Mouse (Mus musculus): ENCODE results near the gene Nat14.

The Nat14 gene

GRCm38 (mm10) chr7:4920976-4921823, 628 bp upstream of the Nat14 start:
- no peak for DNase-seq

GRCm38 (mm10) chr7:4922508-4922907, 680 bp downstream of the Nat14 start:
- peak; percentile 59 to 71 for DNase-seq

- DNase-seq, result no peak
Measured at GRCm38 (mm10) chr7:4922931-4923565, 1.2 kb downstream of the Nat14 start.

GRCm38 (mm10) chr7:4923586-4924364, 1.9 kb downstream of the Nat14 start:
- DNase-seq, result peak in 1 of 2 experiments; percentile 52

GRCm38 (mm10) chr7:4924483-4924882, 2.7 kb downstream of the Nat14 start:
- no peak for DNase-seq

GRCm38 (mm10) chr7:4924891-4925301, 3.1 kb downstream of the Nat14 start:
- DNase-seq, result peak in 1 of 2 experiments; percentile 51

GRCm38 (mm10) chr7:4925441-4926381, 3.9 kb downstream of the Nat14 start, which contains the start of gene Ssc5d:
Gene Ssc5d (plus strand): TSS chr7:4925785.
- peak; percentile 26 to 40 for DNase-seq

- no peak for DNase-seq
Measured at GRCm38 (mm10) chr7:4926849-4927248, 5.0 kb downstream of the Nat14 start.

- DNase-seq, result no peak
Measured at GRCm38 (mm10) chr7:4927711-4928110, 5.9 kb downstream of the Nat14 start.

GRCm38 (mm10) chr7:4928323-4928722, 6.5 kb downstream of the Nat14 start:
- DNase-seq, result no peak

GRCm38 (mm10) chr7:4933103-4933502, 11.3 kb downstream of the Nat14 start:
- no peak for DNase-seq

GRCm38 (mm10) chr7:4934160-4934914, 12.5 kb downstream of the Nat14 start:
- DNase-seq, result no peak

- DNase-seq, result no peak
Measured at GRCm38 (mm10) chr7:4936832-4937231, 15.0 kb downstream of the Nat14 start.

GRCm38 (mm10) chr7:4937392-4937791, 15.6 kb downstream of the Nat14 start:
- DNase-seq, result no peak

GRCm38 (mm10) chr7:4938456-4938855, 16.6 kb downstream of the Nat14 start:
- peak; percentile 71 to 73 for DNase-seq

- DNase-seq, result peak; percentile 83 to 86
Measured at GRCm38 (mm10) chr7:4940068-4940479, 18.2 kb downstream of the Nat14 start.

- DNase-seq, result no peak
Measured at GRCm38 (mm10) chr7:4942673-4943072, 20.8 kb downstream of the Nat14 start.

GRCm38 (mm10) chr7:4943223-4943815, 21.5 kb downstream of the Nat14 start:
- DNase-seq, result peak; percentile 94 to 96

- DNase-seq, result peak; percentile 37 to 38
Measured at GRCm38 (mm10) chr7:4947855-4948254, 26.0 kb downstream of the Nat14 start.

GRCm38 (mm10) chr7:4948386-4948785, 26.6 kb downstream of the Nat14 start:
- DNase-seq, result no peak
